Mouse (Mus musculus): Measurements from ENCODE around the gene Sf3a2. TPM values are rescaled to one million over a fixed set of nuclear protein-coding genes. Genes with fewer than 3 reads are reported as not detected.
A peak's percentile ranks its signal among the peaks of the same experiment; 100 is the strongest.

Gene Sf3a2
- polyA plus RNA-seq, 1 experiment = 413 TPM

GRCm38 (mm10) chr10:80818599-80819281 is 20.7 kb downstream of the Sf3a2 start:
- Histone ChIP-seq H3K4me1 (peaks cover 35% of the 10 kb centered on the region), H3K9me3 (no peaks in the 10 kb centered on the region), H3K27me3 (replicated peaks) (peaks cover 2% of the 10 kb centered on the region), H3K36me3 (replicated peaks; ENCODE audit: low read length) (no peaks in the 10 kb centered on the region), H3K4me3 (replicated peaks) (no peak overlapping the region)
- TF ChIP-seq FLI1 (IDR thresholded peaks at IDR 0.05; ENCODE audit: low read length) = no peak
- TF ChIP-seq GATA1 (IDR thresholded peaks at IDR 0.05; ENCODE audit: borderline replicate concordance, low read length) = no peak

GRCm38 (mm10) chr10:80819406-80819805 is 21.4 kb downstream of the Sf3a2 start:
- H3K9me3 ChIP-seq = no peaks in the 10 kb centered on the region
- H3K4me1 ChIP-seq = peaks cover 41% of the 10 kb centered on the region
- H3K4me3 ChIP-seq (replicated peaks) = no peak overlapping the region
- H3K36me3 ChIP-seq (replicated peaks; ENCODE audit: low read length) = no peaks in the 10 kb centered on the region
- TF ChIP-seq GATA1 (IDR thresholded peaks at IDR 0.05; ENCODE audit: borderline replicate concordance, low read length) (no peak), FLI1 (IDR thresholded peaks at IDR 0.05; ENCODE audit: low read length) (no peak)
- peaks cover 2% of the 10 kb centered on the region for H3K27me3 ChIP-seq (replicated peaks)

- Histone ChIP-seq H3K4me3 (replicated peaks) (peak overlapping the region; percentile 78), H3K36me3 (replicated peaks; ENCODE audit: low read length) (no peaks in the 10 kb centered on the region), H3K27me3 (replicated peaks) (no peaks in the 10 kb centered on the region), H3K4me1 (peaks cover 49% of the 10 kb centered on the region), H3K9me3 (no peaks in the 10 kb centered on the region)
- TF ChIP-seq FLI1 (IDR thresholded peaks at IDR 0.05; ENCODE audit: low read length) = no peak
- no peak for TF ChIP-seq GATA1 (IDR thresholded peaks at IDR 0.05; ENCODE audit: borderline replicate concordance, low read length)
These were observed 24.0 kb downstream of the Sf3a2 start for GRCm38 (mm10) chr10:80821991-80822390.

GRCm38 (mm10) chr10:80822528-80822927 is 24.5 kb downstream of the Sf3a2 start:
- Histone ChIP-seq H3K4me1 (peaks cover 51% of the 10 kb centered on the region), H3K4me3 (replicated peaks) (peak overlapping the region; percentile 78)
- no peak for TF ChIP-seq FLI1 (IDR thresholded peaks at IDR 0.05; ENCODE audit: low read length)
- no peak for TF ChIP-seq GATA1 (IDR thresholded peaks at IDR 0.05; ENCODE audit: borderline replicate concordance, low read length)

GRCm38 (mm10) chr10:80823316-80823715 is 25.3 kb downstream of the Sf3a2 start:
- no peak overlapping the region for H3K4me3 ChIP-seq (replicated peaks)
- H3K4me1 ChIP-seq = peaks cover 57% of the 10 kb centered on the region
- H3K9me3 ChIP-seq = no peaks in the 10 kb centered on the region
- H3K36me3 ChIP-seq (replicated peaks; ENCODE audit: low read length) = peaks cover 10% of the 10 kb centered on the region
- no peaks in the 10 kb centered on the region for H3K27me3 ChIP-seq (replicated peaks)
- no peak for TF ChIP-seq FLI1 (IDR thresholded peaks at IDR 0.05; ENCODE audit: low read length)
- no peak for TF ChIP-seq GATA1 (IDR thresholded peaks at IDR 0.05; ENCODE audit: borderline replicate concordance, low read length)

More at GRCm38 (mm10) chr10:80822528-80822927, 24.5 kb downstream of the Sf3a2 start:
- Histone ChIP-seq H3K9me3 (no peaks in the 10 kb centered on the region), H3K36me3 (replicated peaks; ENCODE audit: low read length) (peaks cover 3% of the 10 kb centered on the region), H3K27me3 (replicated peaks) (no peaks in the 10 kb centered on the region)

GRCm38 (mm10) chr10:80823847-80824643 is 26.0 kb downstream of the Sf3a2 start:
- Histone ChIP-seq H3K9me3 (no peaks in the 10 kb centered on the region), H3K4me3 (replicated peaks) (peak overlapping the region; percentile 86), H3K4me1 (peaks cover 54% of the 10 kb centered on the region), H3K27me3 (replicated peaks) (no peaks in the 10 kb centered on the region), H3K36me3 (replicated peaks; ENCODE audit: low read length) (peaks cover 15% of the 10 kb centered on the region)
- TF ChIP-seq GATA1 (IDR thresholded peaks at IDR 0.05; ENCODE audit: borderline replicate concordance, low read length) = no peak
- no peak for TF ChIP-seq FLI1 (IDR thresholded peaks at IDR 0.05; ENCODE audit: low read length)

- Histone ChIP-seq H3K9me3 (no peaks in the 10 kb centered on the region), H3K4me1 (peaks cover 55% of the 10 kb centered on the region), H3K27me3 (replicated peaks) (no peaks in the 10 kb centered on the region), H3K4me3 (replicated peaks) (peak overlapping the region; percentile 21), H3K36me3 (replicated peaks; ENCODE audit: low read length) (peaks cover 23% of the 10 kb centered on the region)
- TF ChIP-seq GATA1 (IDR thresholded peaks at IDR 0.05; ENCODE audit: borderline replicate concordance, low read length) (no peak), FLI1 (IDR thresholded peaks at IDR 0.05; ENCODE audit: low read length) (no peak)
These were observed 26.8 kb downstream of the Sf3a2 start for GRCm38 (mm10) chr10:80824827-80825226.

GRCm38 (mm10) chr10:80826151-80827062 is 28.4 kb downstream of the Sf3a2 start, which contains the start of gene Oaz1:
TSS of gene Oaz1 (plus strand) at chr10:80826656.
- peaks cover 71% of the 10 kb centered on the region for H3K4me1 ChIP-seq
- peaks cover 36% of the 10 kb centered on the region for H3K36me3 ChIP-seq (replicated peaks; ENCODE audit: low read length)
- TF ChIP-seq GATA1 (IDR thresholded peaks at IDR 0.05; ENCODE audit: borderline replicate concordance, low read length) (no peak), FLI1 (IDR thresholded peaks at IDR 0.05; ENCODE audit: low read length) (no peak)

More at GRCm38 (mm10) chr10:80826151-80827062, 28.4 kb downstream of the Sf3a2 start, which contains the start of gene Oaz1:
- no peaks in the 10 kb centered on the region for H3K27me3 ChIP-seq (replicated peaks)
- peak within 1 kb of the TSS; percentile 93 for H3K4me3 ChIP-seq (replicated peaks)
- no peaks in the 10 kb centered on the region for H3K9me3 ChIP-seq
